Mouse (Mus musculus): ENCODE measurements around the gene Chil1. TPM values are rescaled to one million over a fixed set of nuclear protein-coding genes. Genes with fewer than 3 reads are reported as not detected.

The Chil1 gene
- polyA plus RNA-seq, 1 experiment from 2014 or later, result 11.6 TPM

- Histone ChIP-seq H3K9me3 (no peaks in the 10 kb centered on the region), H3K27me3 (peaks cover 61% of the 10 kb centered on the region), H3K9ac (peak overlapping the region; percentile 57), H3K4me1 (peaks cover 23% of the 10 kb centered on the region), H3K4me3 (peak overlapping the region; percentile 52), H3K27ac (no peak overlapping the region), H3K4me2 (replicated peaks) (peak overlapping the region; percentile 95), H3K36me3 (no peaks in the 10 kb centered on the region)
- ATAC-seq (ENCODE audit: low FRiP score, low read depth), result peak; percentile 42; the same call in 1 of the 2 replicates
- 1% methylated on average over 41 of the region's 41 CpGs for WGBS
Observed at GRCm38 (mm10) chr1:134234455-134235390, 52.7 kb downstream of the Chil1 start.

- WGBS, result under 1% methylated on average over 32 of the region's 37 CpGs
- 0 out of 2 replicates have a peak, but pooled peaks have one; percentile 13 for ATAC-seq (ENCODE audit: low FRiP score, low read depth)
- H3K4me3 ChIP-seq, result peak within 1 kb of the TSS; percentile 52
- H3K27ac ChIP-seq, result no peak within 1 kb of the TSS
- H3K4me1 ChIP-seq, result peaks cover 23% of the 10 kb centered on the region
- H3K27me3 ChIP-seq, result peaks cover 61% of the 10 kb centered on the region
- H3K9ac ChIP-seq, result peak within 1 kb of the TSS; percentile 57
- H3K36me3 ChIP-seq, result no peaks in the 10 kb centered on the region
- no peaks in the 10 kb centered on the region for H3K9me3 ChIP-seq
- peak within 1 kb of the TSS; percentile 95 for H3K4me2 ChIP-seq (replicated peaks)
Observed at GRCm38 (mm10) chr1:134235391-134235921, 53.5 kb downstream of the Chil1 start, which contains the start of gene Adora1. Gene Adora1 (minus strand): TSS chr1:134235431.

- no peak for ATAC-seq (ENCODE audit: low FRiP score, low read depth)
- Histone ChIP-seq H3K4me1 (peaks cover 23% of the 10 kb centered on the region), H3K27me3 (peaks cover 61% of the 10 kb centered on the region), H3K4me2 (replicated peaks) (peak overlapping the region; percentile 95; the same call in 1 of the 2 replicates), H3K9me3 (no peaks in the 10 kb centered on the region), H3K36me3 (no peaks in the 10 kb centered on the region), H3K9ac (no peak overlapping the region), H3K4me3 (no peak overlapping the region), H3K27ac (no peak overlapping the region)
- WGBS, result 38% methylated on average over 3 of the region's 3 CpGs
Observed at GRCm38 (mm10) chr1:134236142-134236541, 54.2 kb downstream of the Chil1 start.

GRCm38 (mm10) chr1:134237438-134237837 lies 55.5 kb downstream of the Chil1 start:
- Histone ChIP-seq H3K4me1 (peaks cover 22% of the 10 kb centered on the region), H3K9me3 (no peaks in the 10 kb centered on the region), H3K27me3 (peaks cover 65% of the 10 kb centered on the region), H3K4me3 (no peak overlapping the region), H3K4me2 (replicated peaks) (no peak overlapping the region), H3K27ac (no peak overlapping the region), H3K9ac (no peak overlapping the region), H3K36me3 (no peaks in the 10 kb centered on the region)
- 74% methylated on average over 3 of the region's 3 CpGs for WGBS
- ATAC-seq (ENCODE audit: low FRiP score, low read depth), result no peak

Other genes with a start within 250 kb of the Chil1 start
- gene Fmod, start 144.9 kb upstream of the Chil1 start, polyA plus RNA-seq (2015; fragmentation: Nextera tagmentation; extraction: Ambion mirVana), result 42.1 and 48.5 TPM in 2 replicates
- gene Btg2, start 103.1 kb upstream of the Chil1 start, polyA plus RNA-seq (2015; fragmentation: Nextera tagmentation; extraction: Ambion mirVana), result 27.1 and 28.2 TPM in 2 replicates
- 0.17 and 0.26 TPM in 2 replicates for gene Chit1, start 70.9 kb upstream of the Chil1 start, polyA plus RNA-seq (2015; fragmentation: Nextera tagmentation; extraction: Ambion mirVana)
- 89.8 and 93.2 TPM in 2 replicates for gene Mybph, start 11.3 kb downstream of the Chil1 start, polyA plus RNA-seq (2015; fragmentation: Nextera tagmentation; extraction: Ambion mirVana)
- gene Adora1, start 53.3 kb downstream of the Chil1 start, polyA plus RNA-seq (2015; fragmentation: Nextera tagmentation; extraction: Ambion mirVana), result 2.8 and 3.2 TPM in 2 replicates
- 171 and 190 TPM in 2 replicates for gene Myog, start 107.8 kb downstream of the Chil1 start, polyA plus RNA-seq (2015; fragmentation: Nextera tagmentation; extraction: Ambion mirVana)
- gene Ppfia4, start 150.8 kb downstream of the Chil1 start, polyA plus RNA-seq (2015; fragmentation: Nextera tagmentation; extraction: Ambion mirVana), result 10.3 and 10.4 TPM in 2 replicates
- gene Tmem183a, start 179.8 kb downstream of the Chil1 start, polyA plus RNA-seq (2015; fragmentation: Nextera tagmentation; extraction: Ambion mirVana), result 81.0 and 90.9 TPM in 2 replicates
- not detected in 2 replicates for gene 4933406M09Rik, start 203.8 kb downstream of the Chil1 start, polyA plus RNA-seq (2015; fragmentation: Nextera tagmentation; extraction: Ambion mirVana)
- gene Cyb5r1, start 223.4 kb downstream of the Chil1 start, polyA plus RNA-seq (2015; fragmentation: Nextera tagmentation; extraction: Ambion mirVana), result 41.9 and 43.1 TPM in 2 replicates
- gene Adipor1, start 233.2 kb downstream of the Chil1 start, polyA plus RNA-seq (2015; fragmentation: Nextera tagmentation; extraction: Ambion mirVana), result 86.3 and 89.6 TPM in 2 replicates